Mouse (Mus musculus) heart, postnatal 14 days (tissue): ENCODE measurements around the gene Zfp119a. TPM values are rescaled to one million over a fixed set of nuclear protein-coding genes. Genes with fewer than 3 reads are reported as not detected.
A peak's percentile ranks its signal among the peaks of the same experiment; 100 is the strongest.
"Not testable (repeated sequence)": the region's sequence is repeated elsewhere in the genome, so short reads cannot be mapped to it uniquely, and the experiment has no call there.

ENCODE experiments used
- DNase-seq, 2 experiments: peaks; one replicate each; pipeline ENCODE4 v3.0.0; 2021 to 2022
- intact Hi-C: fragments of 180-260 bp; cut with DNase I; formaldehyde crosslinking; loops from one replicate; pipeline ENCODE4 v1.15.1; 2025
- long read RNA-seq, 2 experiments: library from polyadenylated mRNA; stranded (forward); transcript quantifications; one replicate each; pipeline ENCODE4 v2.0.0; 2021
- total RNA-seq, 2 experiments: library from RNA; stranded (reverse); gene quantifications; 2 replicates each; pipeline ENCODE4 v1.2.3; 2021

Zfp119a gene
- total RNA-seq, result 1 to 10 TPM; 3.4 to 4.3 TPM
- long read RNA-seq, experiment 1, transcript Zfp119a-201 (4 exons, 2,018 nt), result major isoform, 13 of 13 reads
- long read RNA-seq, experiment 1, partial matches to known transcripts, result 0 of 13 reads
- long read RNA-seq, experiment 1, other reads (novel, unspliced or antisense), result 0 of 13 reads
- long read RNA-seq, experiment 2, transcript Zfp119a-201 (4 exons, 2,018 nt), result major isoform, 5 of 7 reads
- long read RNA-seq, experiment 2, partial matches to known transcripts, result 1 of 7 reads
- long read RNA-seq, experiment 2, other reads (novel, unspliced or antisense), result 1 of 7 reads

DNA sequence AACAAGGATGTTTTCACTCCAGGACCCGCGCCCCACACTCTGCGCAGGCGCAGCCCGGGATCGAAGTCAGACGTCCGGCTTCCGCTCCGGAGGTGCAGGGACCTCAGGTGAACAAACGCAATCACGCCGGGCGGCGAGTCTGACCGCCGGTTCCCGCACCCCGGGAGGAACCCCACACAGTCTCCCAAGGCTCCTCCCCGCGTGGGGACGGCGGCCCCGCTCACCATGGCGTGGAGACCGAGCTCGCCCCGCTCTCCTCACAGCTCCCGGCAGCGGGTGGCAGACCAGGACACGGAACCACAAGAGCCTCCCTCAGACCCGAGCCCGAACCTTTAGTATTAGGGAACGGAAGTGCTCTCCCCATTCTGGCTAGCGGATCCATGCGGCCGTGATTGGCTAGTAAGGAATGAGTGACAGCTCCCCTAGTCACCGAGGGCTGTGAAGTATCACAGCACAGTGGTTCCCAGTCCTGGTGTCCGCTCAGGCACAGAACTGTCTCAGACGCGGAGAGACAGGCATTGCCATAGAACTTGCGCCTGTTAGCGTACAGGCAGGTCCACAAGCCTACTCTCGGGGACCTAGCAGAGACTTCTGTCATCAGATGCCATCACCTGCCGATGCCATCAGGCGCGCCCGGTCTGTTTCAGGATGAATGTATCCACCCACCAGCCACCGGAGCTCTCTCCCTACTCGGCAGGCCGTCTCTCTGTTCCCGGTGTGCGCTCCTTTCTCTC is at the start of gene Zfp119a:
Zfp119a (minus strand) TSS at position 295 of the 734 bp plus-strand sequence.
- peak; percentile 73 to 77 for DNase-seq
- intact Hi-C loops, result not testable (repeated sequence)

DNA sequence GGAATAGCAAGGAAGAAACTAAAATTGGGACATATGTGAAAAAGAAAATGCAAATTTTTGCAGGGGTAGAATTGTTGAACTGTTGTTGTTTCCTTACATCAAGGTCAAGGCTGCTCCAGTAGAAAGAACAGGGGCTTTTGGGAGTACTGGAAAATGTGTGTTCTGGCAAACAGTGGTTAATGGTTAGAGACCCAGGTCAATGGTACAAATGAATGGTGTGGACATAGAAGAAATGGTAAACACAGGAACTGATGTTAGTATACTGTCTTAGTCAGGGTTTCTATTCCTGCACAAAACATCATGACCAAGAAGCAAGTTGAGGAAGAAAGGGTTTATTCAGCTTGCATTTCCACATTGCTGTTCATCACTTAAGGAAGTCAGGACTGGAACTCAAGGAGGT is 27.9 kb upstream of the Zfp119a start:
- intact Hi-C loops, result no loop called here
- DNase-seq, result no peak

DNA sequence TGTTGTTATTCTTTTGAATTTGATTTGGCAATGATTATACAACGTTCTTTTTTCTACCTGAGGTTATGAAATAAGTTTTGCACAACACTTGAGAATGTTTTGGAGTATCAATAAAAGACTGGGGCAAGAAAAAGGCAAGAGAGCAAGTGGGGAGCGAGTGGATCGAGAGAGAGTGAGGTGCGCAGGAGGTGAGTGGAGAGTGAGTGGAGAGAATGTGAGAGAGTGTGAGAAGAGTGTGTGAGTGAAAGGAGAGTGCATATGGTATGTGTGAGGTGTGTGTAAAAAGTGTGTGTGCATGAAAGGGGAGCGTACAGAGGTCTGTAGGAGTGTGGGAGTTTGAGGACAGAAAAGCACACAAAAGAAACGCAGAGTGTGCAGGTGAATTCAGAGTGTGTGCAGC is 25.4 kb upstream of the Zfp119a start:
- no peak for DNase-seq
- intact Hi-C loops, result no loop called here

DNA sequence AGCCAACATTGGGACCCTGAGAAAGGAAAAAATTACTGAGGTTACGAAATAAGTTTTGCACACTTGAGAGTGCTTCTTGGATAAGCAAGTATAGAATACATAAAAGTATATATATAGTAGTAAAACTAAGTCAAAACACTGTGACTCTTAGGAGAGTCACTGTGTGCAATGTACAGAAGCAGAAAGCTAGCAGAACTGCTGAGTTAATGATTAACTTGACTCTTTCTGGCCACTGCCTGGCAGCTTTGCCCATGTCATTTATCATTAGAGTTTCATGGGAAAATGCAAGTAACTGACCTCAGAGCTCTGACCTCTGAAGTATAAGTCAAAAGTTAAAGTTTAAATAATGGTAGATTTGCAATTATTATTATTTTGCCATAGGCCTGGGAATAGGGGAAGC is 25.0 kb upstream of the Zfp119a start:
- intact Hi-C loops, result no loop called here

DNA sequence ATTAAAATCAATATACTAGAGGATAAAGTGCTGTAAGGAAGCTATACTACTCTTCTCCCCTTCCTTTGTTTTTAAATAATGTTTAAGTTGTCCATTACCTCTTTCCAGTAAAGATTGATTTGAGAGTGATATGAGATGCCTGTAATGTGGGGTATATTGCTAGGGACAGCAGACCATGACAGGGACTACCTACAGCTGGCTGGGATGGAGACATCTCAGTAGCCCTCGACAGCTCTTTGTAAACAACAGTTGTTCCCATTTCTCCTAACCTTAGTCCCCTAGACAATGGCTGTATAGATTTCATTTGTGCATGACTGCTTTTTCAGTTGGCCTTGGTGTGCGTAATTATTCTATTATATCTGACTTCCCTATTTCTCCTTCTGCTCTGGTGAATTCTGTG is 24.4 kb upstream of the Zfp119a start:
- intact Hi-C loops, result no loop called here
- no peak for DNase-seq

More for the DNA sequence above, 25.0 kb upstream of the Zfp119a start:
- no peak for DNase-seq

DNA sequence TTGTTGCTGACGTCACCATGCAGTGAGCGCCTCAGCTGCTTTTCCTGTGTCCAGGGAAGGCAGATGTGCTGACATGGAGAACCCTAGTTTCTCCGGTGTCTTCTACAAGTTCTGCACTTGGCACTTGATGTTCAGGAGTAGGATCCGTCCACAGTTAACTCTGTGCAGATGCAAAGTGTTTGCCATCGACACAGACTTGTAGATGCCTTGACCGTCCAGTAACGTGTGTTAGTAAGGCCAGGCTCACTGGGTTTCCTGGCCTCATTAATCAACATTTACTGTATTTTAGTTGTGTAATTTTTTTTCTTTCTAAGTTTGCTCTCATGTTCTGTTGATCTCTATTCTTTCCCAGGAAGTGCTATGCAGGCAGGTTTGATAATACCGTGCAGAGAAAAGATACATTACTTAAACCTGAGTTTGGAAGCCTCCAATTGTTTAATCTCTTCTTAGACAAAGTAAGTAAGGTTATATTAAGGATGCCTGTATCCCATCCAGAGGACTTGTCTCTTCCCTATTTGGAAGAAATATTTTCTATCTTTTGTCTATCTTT is 13.8 kb upstream of the Zfp119a start:
- DNase-seq, result peak; percentile 13 to 16
- intact Hi-C loops, result loop anchor here (5.0 kb wide), 1 partner anchor 50 kb away; no protein-coding TSS in a partner anchor

DNA sequence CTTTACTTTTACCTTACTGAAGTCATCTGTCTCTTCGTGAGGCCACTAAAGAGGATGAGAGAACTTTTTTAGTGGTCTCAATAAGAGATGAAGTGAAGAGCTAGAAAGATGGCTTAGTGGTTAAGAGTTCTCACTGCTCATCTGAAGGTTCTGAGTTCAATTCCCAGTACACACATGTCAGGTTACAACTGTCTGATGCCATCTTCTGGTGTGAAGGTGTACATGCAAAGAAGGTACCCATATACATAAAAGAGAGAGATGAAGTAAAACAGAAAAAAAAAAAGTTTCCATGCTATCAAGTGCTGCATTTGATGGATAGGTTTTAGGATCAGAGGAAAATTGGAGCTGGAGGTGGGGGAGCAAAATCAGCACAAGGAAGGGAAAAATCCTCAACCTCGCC is 6.2 kb upstream of the Zfp119a start:
- intact Hi-C loops, result loop anchor here (5.0 kb wide), 1 partner anchor 702 kb away; no protein-coding TSS in a partner anchor

DNA sequence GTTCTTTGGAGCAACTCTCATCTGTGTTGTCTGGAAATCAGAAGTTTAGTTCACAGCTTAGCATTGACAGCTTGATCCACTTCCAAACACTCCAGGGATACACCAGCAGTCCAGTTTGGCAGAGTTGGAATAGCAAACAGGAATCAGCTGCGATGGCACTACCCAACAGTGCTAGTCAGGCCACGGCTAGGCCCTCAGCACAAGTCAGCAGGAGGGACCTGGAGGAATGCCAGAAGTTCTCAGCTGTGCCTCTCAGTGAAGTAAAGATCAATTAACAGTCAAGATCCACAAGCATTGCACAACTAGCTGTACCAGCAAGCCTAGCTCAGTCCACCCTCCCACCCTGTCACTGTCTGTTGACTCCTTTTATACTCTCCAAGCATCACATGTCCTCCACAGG is 4.9 kb upstream of the Zfp119a start:
- intact Hi-C loops, result no loop called here
- DNase-seq, result no peak

More for the DNA sequence above, 6.2 kb upstream of the Zfp119a start:
- DNase-seq, result no peak

DNA sequence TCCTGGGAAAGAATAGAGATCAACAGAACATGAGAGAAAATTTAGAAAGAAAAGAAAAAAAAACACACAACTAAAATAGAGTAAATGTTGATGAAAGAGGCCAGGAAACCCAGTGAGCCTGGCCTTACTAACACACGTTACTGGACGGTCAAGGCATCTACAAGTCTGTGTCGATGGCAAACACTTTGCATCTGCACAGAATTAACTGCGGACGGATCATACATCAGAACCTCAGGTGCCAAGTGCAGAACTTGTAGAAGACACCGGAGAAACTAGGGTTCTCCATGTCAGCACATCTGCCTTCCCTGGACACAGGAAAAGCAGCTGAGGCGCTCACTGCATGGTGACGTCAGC is 471 bp downstream of the Zfp119a start:
- DNase-seq, result peak; percentile 10 to 12
- intact Hi-C loops, result not testable (repeated sequence)

DNA sequence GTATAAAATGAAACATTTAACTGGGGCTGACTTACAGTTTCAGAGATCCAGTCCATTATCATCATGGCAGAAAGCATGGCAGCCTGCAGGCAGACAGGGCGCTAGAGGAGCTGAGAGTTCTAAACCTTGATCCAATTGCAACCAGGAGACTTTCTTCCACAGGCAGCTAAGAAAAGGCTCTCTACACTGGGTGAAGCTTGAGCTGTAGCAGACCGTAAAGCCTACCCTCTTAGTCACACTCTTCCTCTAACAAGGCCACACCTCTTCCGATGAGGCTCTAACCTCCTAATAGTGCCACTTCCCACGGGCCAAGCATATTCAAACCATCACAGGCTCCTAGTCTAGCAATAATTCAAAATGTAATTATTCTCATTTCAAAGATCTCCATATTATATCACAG is 1.5 kb downstream of the Zfp119a start:
- intact Hi-C loops, result no loop called here
- DNase-seq, result no peak

DNA sequence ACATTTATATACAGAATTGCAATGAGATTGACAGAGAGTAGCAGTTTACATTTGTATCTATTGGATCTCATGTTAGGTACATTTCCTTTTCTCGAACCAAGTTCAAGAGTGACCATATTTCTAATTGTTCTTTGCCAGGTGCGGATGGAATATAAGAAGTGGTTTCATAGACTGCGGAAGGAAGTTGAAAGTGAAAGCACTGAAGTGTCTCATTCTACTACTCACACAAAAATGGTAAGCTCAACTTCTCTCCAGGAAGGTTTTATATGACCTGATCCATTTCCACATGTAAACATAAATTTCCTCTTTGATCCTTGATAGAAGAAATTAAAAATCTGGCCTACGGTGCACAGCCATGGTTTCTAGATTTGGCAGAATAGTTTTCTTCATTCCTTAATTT is 35.7 kb downstream of the Zfp119a start:
- DNase-seq, result no peak
- intact Hi-C loops, result no loop called here

DNA sequence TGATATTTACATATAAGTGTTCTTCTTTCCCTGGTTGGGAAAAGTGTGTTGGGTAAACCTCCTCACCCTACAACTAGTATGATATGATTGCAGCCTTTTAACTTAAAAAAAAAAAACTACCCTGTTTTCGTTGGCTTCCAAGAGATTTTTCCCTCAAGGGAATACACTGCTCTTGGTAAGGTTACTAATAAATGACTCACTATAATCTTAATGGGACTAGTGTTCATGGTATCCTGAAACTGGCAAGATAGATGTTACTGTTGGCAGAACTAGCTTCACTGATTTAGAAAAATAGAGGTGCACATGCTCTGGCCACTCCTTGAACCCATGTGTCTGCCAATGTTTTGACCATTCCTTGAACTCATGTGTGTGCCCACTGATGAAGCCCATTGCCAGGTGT is 57.2 kb downstream of the Zfp119a start:
- no peak for DNase-seq
- intact Hi-C loops, result no loop called here

DNA sequence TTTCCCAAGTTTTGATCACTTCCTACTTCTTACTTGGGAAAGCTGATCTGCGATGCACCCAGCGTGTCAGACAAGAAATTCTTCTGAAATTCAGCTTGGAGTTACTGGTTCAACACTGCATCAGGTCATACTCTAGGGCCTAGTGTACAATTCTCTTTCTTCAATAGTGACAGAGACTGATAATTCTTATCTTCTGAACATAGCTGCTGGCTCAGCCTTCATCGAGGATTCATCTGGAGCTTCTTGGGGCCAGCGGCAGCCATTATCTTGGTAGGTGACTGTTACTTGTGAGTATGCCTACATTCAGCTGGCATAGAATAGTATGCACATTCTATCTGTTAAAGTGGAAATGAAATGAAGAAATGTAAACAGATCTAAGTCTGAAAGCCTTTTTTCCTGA is 61.9 kb downstream of the Zfp119a start:
- intact Hi-C loops, result no loop called here
- no peak for DNase-seq

Other genes with a start within 250 kb of the Zfp119a start
- gene Pot1b, start 166.3 kb downstream of the Zfp119a start, total RNA-seq, result 1 to 10 TPM; 3.3 to 3.8 TPM
- gene Adgre4, start 128.9 kb downstream of the Zfp119a start, total RNA-seq, result under 1 TPM; 0.41 to 0.55 TPM
- 1 to 10 TPM; 4.6 to 5.3 TPM for gene Zfp959, start 13.2 kb upstream of the Zfp119a start, total RNA-seq
- gene Zfp119b, start 70.6 kb upstream of the Zfp119a start, total RNA-seq, result 1 to 10 TPM; 3.3 to 4.1 TPM
- under 1 TPM; 0.63 to 0.81 TPM for gene Ebi3, start 73.7 kb upstream of the Zfp119a start, total RNA-seq
- 10 to 100 TPM; 10.8 to 12.6 TPM for gene Yju2, start 80.2 kb upstream of the Zfp119a start, total RNA-seq
- gene Shd, start 91.5 kb upstream of the Zfp119a start, total RNA-seq, result 1 to 10 TPM; 1.3 to 3.1 TPM
- gene Fsd1, start 107.6 kb upstream of the Zfp119a start, total RNA-seq, result under 1 TPM in 1 of 2 experiments, not detected in 1; 0.74 TPM
- 10 to 100 TPM; 15.9 to 17.9 TPM for gene Stap2, start 126.7 kb upstream of the Zfp119a start, total RNA-seq
- 10 to 100 TPM; 44.1 to 49.9 TPM for gene Mpnd, start 126.8 kb upstream of the Zfp119a start, total RNA-seq
- 10 to 100 TPM; 23.0 to 24.1 TPM for gene Sh3gl1, start 157.7 kb upstream of the Zfp119a start, total RNA-seq
- gene Chaf1a, start 161.5 kb upstream of the Zfp119a start, total RNA-seq, result 1 to 10 TPM; 2.6 to 3.4 TPM
- 10 to 100 TPM; 46.9 to 50.5 TPM for gene Ubxn6, start 196.1 kb upstream of the Zfp119a start, total RNA-seq
- gene Hdgfl2, start 200.7 kb upstream of the Zfp119a start, total RNA-seq, result 10 to 100 TPM; 37.3 to 39.8 TPM
- gene Plin4, start 230.9 kb upstream of the Zfp119a start, total RNA-seq, result 100 to 1,000 TPM; 125 to 147 TPM
- gene Plin5, start 238.7 kb upstream of the Zfp119a start, total RNA-seq, result 100 to 1,000 TPM; 154 to 166 TPM
- gene Lrg1, start 243.1 kb upstream of the Zfp119a start, total RNA-seq, result 10 to 100 TPM; 36.7 to 45.8 TPM